Mouse (Mus musculus) spleen, adult 2 months (tissue): ENCODE measurements around the gene Tom1l2. TPM values are rescaled to one million over a fixed set of nuclear protein-coding genes. Genes with fewer than 3 reads are reported as not detected.

Experiments
- DNase-seq, 2 experiments: peaks; one replicate each; pipeline versions ENCODE4 v3.0.0 to v3.0.0-alpha.2; 2012 to 2021; ENCODE audit warnings: low spot score in 2 of 2, low read depth in 1 of 2
- H3K27ac ChIP-seq: fragments of 200-500 bp; 2 replicates; pipeline ENCODE4 v1.5.1; 2012; ENCODE audit warnings: low read length, inconsistent platforms; ENCODE audit not compliant: insufficient read depth
- H3K27me3 ChIP-seq: fragments of 200-500 bp; 2 replicates; pipeline ENCODE4 v1.6.1; 2012; ENCODE audit warnings: mild to moderate bottlenecking, moderate library complexity, low read length, inconsistent platforms; ENCODE audit not compliant: control insufficient read depth, insufficient read depth
- H3K36me3 ChIP-seq: fragments of 200-500 bp; 2 replicates; pipeline ENCODE4 v1.6.1; 2012; ENCODE audit warnings: mild to moderate bottlenecking, low read length, inconsistent platforms; ENCODE audit not compliant: control insufficient read depth, insufficient read depth
- H3K4me1 ChIP-seq: fragments of 200-500 bp; 2 replicates; pipeline ENCODE4 v1.6.1; 2011; ENCODE audit warnings: inconsistent platforms; ENCODE audit not compliant: control insufficient read depth, insufficient read depth, insufficient read length
- H3K4me3 ChIP-seq: fragments of 200-500 bp; 2 replicates; pipeline ENCODE4 v1.5.1; 2011; ENCODE audit warnings: mild to moderate bottlenecking, inconsistent platforms; ENCODE audit not compliant: insufficient read depth, insufficient read length; ENCODE audit errors: extremely low read depth
- CTCF ChIP-seq: fragments of 200-500 bp; IDR thresholded peaks from 2 replicates; pipeline ENCODE4 v1.5.1; 2011; ENCODE audit warnings: mild to moderate bottlenecking, inconsistent platforms; ENCODE audit not compliant: insufficient read depth, insufficient read length, insufficient replicate concordance; ENCODE audit errors: extremely low read depth
- POLR2A ChIP-seq: fragments of 200-500 bp; IDR thresholded peaks from 2 replicates; pipeline ENCODE4 v1.6.1; 2011; ENCODE audit warnings: low read depth, low read length, inconsistent platforms
- WGBS: fragments of 180-500 bp; shearing (Covaris S2); methylation state at CpG from one replicate; pipeline ENCODE4 v1.1.7; 2018; 5-methylcytosine and 5-hydroxymethylcytosine counted together
- polyA plus RNA-seq: library from polyadenylated mRNA; depleted of rRNA; stranded (reverse); fragments of >200 nt; gene quantifications from 2 replicates; pipeline ENCODE4 v1.2.3, GENCODE M21; 2012

Gene Tom1l2
- polyA plus RNA-seq, 1 experiment: 28.1 TPM

GRCm38 (mm10) chr11:60235351-60235750 lies 117.4 kb downstream of the Tom1l2 start:
- H3K36me3 ChIP-seq: no peaks in the 10 kb centered on the region
- H3K27ac ChIP-seq: no peak overlapping the region
- no peak for DNase-seq
- no peak for TF ChIP-seq POLR2A
- no peak for TF ChIP-seq CTCF
- no peaks in the 10 kb centered on the region for H3K27me3 ChIP-seq
- 62% methylated on average over 5 of the region's 5 CpGs for WGBS
- H3K4me3 ChIP-seq: no peak overlapping the region
- peaks cover 4% of the 10 kb centered on the region; the same call in 1 of the 2 replicates for H3K4me1 ChIP-seq

GRCm38 (mm10) chr11:60233235-60233634 lies 119.5 kb downstream of the Tom1l2 start:
- Histone ChIP-seq H3K4me1 (peaks cover 4% of the 10 kb centered on the region; the same call in 1 of the 2 replicates), H3K27ac (0 out of 2 replicates have a peak overlapping the region, but pooled peaks have one; percentile 25), H3K36me3 (no peaks in the 10 kb centered on the region), H3K4me3 (no peak overlapping the region), H3K27me3 (no peaks in the 10 kb centered on the region)
- WGBS: 69% methylated on average over 8 of the region's 8 CpGs
- no peak for TF ChIP-seq POLR2A
- no peak for TF ChIP-seq CTCF
- no peak for DNase-seq

GRCm38 (mm10) chr11:60232441-60233058 lies 120.2 kb downstream of the Tom1l2 start:
- TF ChIP-seq CTCF: no peak
- TF ChIP-seq POLR2A: no peak
- Histone ChIP-seq H3K27ac (peak overlapping the region; percentile 56), H3K36me3 (no peaks in the 10 kb centered on the region), H3K4me1 (peaks cover 4% of the 10 kb centered on the region; the same call in 1 of the 2 replicates), H3K27me3 (no peaks in the 10 kb centered on the region), H3K4me3 (no peak overlapping the region)
- no peak for DNase-seq
- WGBS: 75% methylated on average over 14 of the region's 14 CpGs

- Histone ChIP-seq H3K36me3 (no peaks in the 10 kb centered on the region), H3K4me1 (peaks cover 4% of the 10 kb centered on the region; the same call in 1 of the 2 replicates), H3K27me3 (no peaks in the 10 kb centered on the region), H3K4me3 (no peak overlapping the region), H3K27ac (peak overlapping the region; percentile 56; the same call in 1 of the 2 replicates)
- TF ChIP-seq CTCF (no peak), POLR2A (no peak)
- 43% methylated on average over 4 of the region's 4 CpGs for WGBS
- DNase-seq: no peak
These were observed 120.8 kb downstream of the Tom1l2 start for GRCm38 (mm10) chr11:60231951-60232350.

GRCm38 (mm10) chr11:60231326-60231725 lies 121.4 kb downstream of the Tom1l2 start:
- peaks cover 4% of the 10 kb centered on the region; the same call in 1 of the 2 replicates for H3K4me1 ChIP-seq

GRCm38 (mm10) chr11:60230512-60230911 lies 122.2 kb downstream of the Tom1l2 start:
- WGBS: 90% methylated on average over 7 of the region's 7 CpGs
- Histone ChIP-seq H3K36me3 (no peaks in the 10 kb centered on the region), H3K27me3 (no peaks in the 10 kb centered on the region), H3K4me1 (peaks cover 4% of the 10 kb centered on the region; the same call in 1 of the 2 replicates), H3K4me3 (no peak overlapping the region), H3K27ac (no peak overlapping the region)
- no peak for DNase-seq
- TF ChIP-seq CTCF (no peak), POLR2A (no peak)

More at GRCm38 (mm10) chr11:60231326-60231725, 121.4 kb downstream of the Tom1l2 start:
- H3K36me3 ChIP-seq: no peaks in the 10 kb centered on the region
- TF ChIP-seq POLR2A: no peak
- no peak for TF ChIP-seq CTCF
- 91% methylated on average over 3 of the region's 3 CpGs for WGBS
- no peak for DNase-seq
- no peak overlapping the region for H3K27ac ChIP-seq
- H3K27me3 ChIP-seq: no peaks in the 10 kb centered on the region
- no peak overlapping the region for H3K4me3 ChIP-seq

GRCm38 (mm10) chr11:60229821-60230220 lies 122.9 kb downstream of the Tom1l2 start:
- no peak for DNase-seq
- H3K36me3 ChIP-seq: no peaks in the 10 kb centered on the region
- no peak for TF ChIP-seq POLR2A
- TF ChIP-seq CTCF: no peak
- H3K27me3 ChIP-seq: no peaks in the 10 kb centered on the region
- no peak overlapping the region for H3K4me3 ChIP-seq
- no peak overlapping the region for H3K27ac ChIP-seq
- H3K4me1 ChIP-seq: peaks cover 4% of the 10 kb centered on the region; the same call in 1 of the 2 replicates
- WGBS: 95% methylated on average over 13 of the region's 13 CpGs
